Mouse (Mus musculus): ENCODE measurements around the gene Uggt2. TPM values are rescaled to one million over a fixed set of nuclear protein-coding genes. Genes with fewer than 3 reads are reported as not detected.

The Uggt2 gene
- polyA plus RNA-seq, 1 experiment from 2014 or later = 5.9 TPM

- TF ChIP-seq CTCF (IDR thresholded peaks at IDR 0.05) (no peak), EP300 (IDR thresholded peaks at IDR 0.05) (no peak)
- Histone ChIP-seq H3K4me2 (replicated peaks; ENCODE audit: low read depth, low read length) (peak overlapping the region; percentile 68), H3K36me3 (ENCODE audit: insufficient read depth, low read length) (no peaks in the 10 kb centered on the region), H3K9ac (replicated peaks; ENCODE audit: low read depth) (peak overlapping the region; percentile 43; the same call in 1 of the 2 replicates), H3K9me3 (ENCODE audit: low read length) (no peaks in the 10 kb centered on the region), H3K4me3 (ENCODE audit: low read depth, low read length) (peak overlapping the region; percentile 50), H3K4me1 (ENCODE audit: insufficient read depth, low read depth, low read length) (no peaks in the 10 kb centered on the region), H3K27ac (ENCODE audit: low read length) (peak overlapping the region; percentile 88), H3K27me3 (replicated peaks; ENCODE audit: insufficient read depth, low read length) (no peaks in the 10 kb centered on the region)
- DNase-seq (ENCODE audit: low spot score) (peak; percentile 99), ATAC-seq (peak; percentile 100)
- WGBS = 3% methylated on average over 13 of the region's 13 CpGs
These were observed 91.9 kb downstream of the Uggt2 start for GRCm38 (mm10) chr14:119007103-119007951.

GRCm38 (mm10) chr14:119006441-119007102 is 92.7 kb downstream of the Uggt2 start:
- WGBS = 5% methylated on average over 49 of the region's 49 CpGs
- H3K36me3 ChIP-seq (ENCODE audit: insufficient read depth, low read length) = no peaks in the 10 kb centered on the region
- peak overlapping the region; percentile 50 for H3K4me3 ChIP-seq (ENCODE audit: low read depth, low read length)
- H3K9ac ChIP-seq (replicated peaks; ENCODE audit: low read depth) = peak overlapping the region; percentile 43; the same call in 1 of the 2 replicates
- ATAC-seq = no peak
- TF ChIP-seq CTCF (IDR thresholded peaks at IDR 0.05) (no peak), EP300 (IDR thresholded peaks at IDR 0.05) (peak; percentile 28; the same call in 1 of the 2 replicates)
- peak overlapping the region; percentile 68 for H3K4me2 ChIP-seq (replicated peaks; ENCODE audit: low read depth, low read length)
- DNase-seq (ENCODE audit: low spot score) = peak; percentile 18
- H3K4me1 ChIP-seq (ENCODE audit: insufficient read depth, low read depth, low read length) = no peaks in the 10 kb centered on the region
- H3K27ac ChIP-seq (ENCODE audit: low read length) = peak overlapping the region; percentile 88
- H3K9me3 ChIP-seq (ENCODE audit: low read length) = no peaks in the 10 kb centered on the region
- no peaks in the 10 kb centered on the region for H3K27me3 ChIP-seq (replicated peaks; ENCODE audit: insufficient read depth, low read length)

- no peak for ATAC-seq
- TF ChIP-seq EP300 (IDR thresholded peaks at IDR 0.05) (no peak), CTCF (IDR thresholded peaks at IDR 0.05) (no peak)
- H3K4me1 ChIP-seq (ENCODE audit: insufficient read depth, low read depth, low read length) = no peaks in the 10 kb centered on the region
- no peaks in the 10 kb centered on the region for H3K9me3 ChIP-seq (ENCODE audit: low read length)
- H3K4me3 ChIP-seq (ENCODE audit: low read depth, low read length) = no peak overlapping the region
- peak; percentile 11 for DNase-seq (ENCODE audit: low spot score)
- WGBS = 17% methylated on average over 5 of the region's 5 CpGs
- no peaks in the 10 kb centered on the region for H3K36me3 ChIP-seq (ENCODE audit: insufficient read depth, low read length)
- H3K27me3 ChIP-seq (replicated peaks; ENCODE audit: insufficient read depth, low read length) = no peaks in the 10 kb centered on the region
- peak overlapping the region; percentile 68; the same call in 1 of the 2 replicates for H3K4me2 ChIP-seq (replicated peaks; ENCODE audit: low read depth, low read length)
- H3K27ac ChIP-seq (ENCODE audit: low read length) = no peak overlapping the region; the same call in 1 of the 2 replicates
- no peak overlapping the region for H3K9ac ChIP-seq (replicated peaks; ENCODE audit: low read depth)
These were observed 93.4 kb downstream of the Uggt2 start for GRCm38 (mm10) chr14:119005834-119006233.

GRCm38 (mm10) chr14:119003320-119003719 is 95.9 kb downstream of the Uggt2 start:
- ATAC-seq = no peak
- no peak overlapping the region for H3K27ac ChIP-seq (ENCODE audit: low read length)
- peak; percentile 48 for DNase-seq (ENCODE audit: low spot score)

GRCm38 (mm10) chr14:118995226-118995925 is 103.9 kb downstream of the Uggt2 start:
- DNase-seq (ENCODE audit: low spot score) = peak; percentile 73
- Histone ChIP-seq H3K4me1 (ENCODE audit: insufficient read depth, low read depth, low read length) (no peaks in the 10 kb centered on the region), H3K4me3 (ENCODE audit: low read depth, low read length) (no peak overlapping the region), H3K27me3 (replicated peaks; ENCODE audit: insufficient read depth, low read length) (no peaks in the 10 kb centered on the region), H3K9me3 (ENCODE audit: low read length) (no peaks in the 10 kb centered on the region), H3K27ac (ENCODE audit: low read length) (no peak overlapping the region), H3K4me2 (replicated peaks; ENCODE audit: low read depth, low read length) (no peak overlapping the region), H3K36me3 (ENCODE audit: insufficient read depth, low read length) (no peaks in the 10 kb centered on the region; the same call in 1 of the 2 replicates), H3K9ac (replicated peaks; ENCODE audit: low read depth) (no peak overlapping the region)
- no peak for TF ChIP-seq CTCF (IDR thresholded peaks at IDR 0.05)
- TF ChIP-seq EP300 (IDR thresholded peaks at IDR 0.05) = no peak
- WGBS = 83% methylated on average over 9 of the region's 9 CpGs
- peak; percentile 73 for ATAC-seq

More at GRCm38 (mm10) chr14:119003320-119003719, 95.9 kb downstream of the Uggt2 start:
- Histone ChIP-seq H3K36me3 (ENCODE audit: insufficient read depth, low read length) (no peaks in the 10 kb centered on the region), H3K4me2 (replicated peaks; ENCODE audit: low read depth, low read length) (no peak overlapping the region), H3K4me1 (ENCODE audit: insufficient read depth, low read depth, low read length) (no peaks in the 10 kb centered on the region), H3K27me3 (replicated peaks; ENCODE audit: insufficient read depth, low read length) (no peaks in the 10 kb centered on the region), H3K4me3 (ENCODE audit: low read depth, low read length) (no peak overlapping the region), H3K9ac (replicated peaks; ENCODE audit: low read depth) (no peak overlapping the region), H3K9me3 (ENCODE audit: low read length) (no peaks in the 10 kb centered on the region)
- no peak for TF ChIP-seq EP300 (IDR thresholded peaks at IDR 0.05)
- peak; percentile 62 for TF ChIP-seq CTCF (IDR thresholded peaks at IDR 0.05)
